Mouse (Mus musculus): Measurements from ENCODE around the gene Tesk2.

GRCm38 (mm10) chr4:116799901-116800300 is 79.2 kb downstream of the Tesk2 start:
- TF ChIP-seq CTCF (IDR thresholded peaks at IDR 0.05; ENCODE audit: low read depth, low read length), result no peak
- no peak for TF ChIP-seq EP300 (IDR thresholded peaks at IDR 0.05; ENCODE audit: insufficient read depth, low read depth, low read length)
